ENCODE assay signal across 8 mouse cellular contexts in the genomic region with DNA sequence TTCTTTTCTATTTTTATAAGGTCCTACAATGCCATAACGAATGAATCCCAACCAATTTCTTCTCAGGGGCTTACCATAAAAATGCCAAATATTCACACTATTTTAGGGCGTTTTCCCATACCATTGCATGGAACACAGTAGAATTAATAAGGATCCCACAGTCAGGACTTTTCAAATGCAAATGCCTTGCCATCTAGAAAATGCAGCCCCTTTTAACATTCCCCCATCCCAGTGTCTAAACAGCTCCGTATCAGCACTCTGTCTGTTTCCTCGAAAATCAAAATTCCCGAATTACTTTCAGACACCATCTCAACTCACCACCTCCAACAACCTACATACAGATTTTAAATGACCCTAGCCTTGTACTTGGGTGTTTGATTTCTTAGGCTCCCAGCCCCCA. TPM values are rescaled to one million over a fixed set of nuclear protein-coding genes. Genes with fewer than 3 reads are reported as not detected.
DNase-seq lines count a peak whose midpoint lies in the region; ATAC-seq and TF ChIP-seq lines count a peak whose summit lies in the region.

No protein-coding gene starts in this region.

- H3K4me3 ChIP-seq in lung, postnatal 0 days (ENCODE audit: low read depth, low read length): peak overlapping the region; percentile 84
- H3K4me3 ChIP-seq in forebrain, embryonic 15.5 days: peak overlapping the region; percentile 96
- H3K4me3 ChIP-seq in limb, embryonic 15.5 days: peak overlapping the region; percentile 89
- peak overlapping the region; percentile 75 for H3K4me3 ChIP-seq in stomach, embryonic 15.5 days (replicated peaks)

- peak overlapping the region; percentile 91; the same call in 1 of the 2 replicates for H3K9ac ChIP-seq in lung, postnatal 0 days (replicated peaks; ENCODE audit: low read depth)
- peak overlapping the region; percentile 85 for H3K9ac ChIP-seq in forebrain, embryonic 15.5 days (replicated peaks)
- H3K9ac ChIP-seq in limb, embryonic 15.5 days: no peak overlapping the region; the same call in 1 of the 2 replicates
- H3K9ac ChIP-seq in stomach, embryonic 15.5 days: peak overlapping the region; percentile 72; the same call in 1 of the 2 replicates

- H3K9me3 ChIP-seq in lung, postnatal 0 days (ENCODE audit: low read length): no peaks in the 10 kb centered on the region
- no peaks in the 10 kb centered on the region for H3K9me3 ChIP-seq in forebrain, embryonic 15.5 days
- no peaks in the 10 kb centered on the region for H3K9me3 ChIP-seq in limb, embryonic 15.5 days
- H3K9me3 ChIP-seq in stomach, embryonic 15.5 days: no peaks in the 10 kb centered on the region

- no peak for ATAC-seq in lung, postnatal 0 days
- ATAC-seq in forebrain, embryonic 15.5 days (replicated peaks): no peak
- no peak for ATAC-seq in limb, embryonic 15.5 days (ENCODE audit: insufficient number of reproducible peaks, low FRiP score, low TSS enrichment, low read depth)
- ATAC-seq in stomach, embryonic 15.5 days (ENCODE audit: insufficient read depth, low FRiP score, low read depth): no peak

- no peak for DNase-seq in lung, postnatal 0 days (ENCODE audit: low spot score)
- DNase-seq in lung, postnatal 4 days: no peak
- no peak for DNase-seq in layer of hippocampus, adult 9-10 months (ENCODE audit: low spot score)
- no peak for DNase-seq in thymus, postnatal 14 days
- no peak for DNase-seq in spleen, postnatal 36 days (ENCODE audit: low spot score in 2 of 2)

- peaks cover 21% of the 10 kb centered on the region for H3K4me1 ChIP-seq in lung, postnatal 0 days (ENCODE audit: insufficient read depth, low read depth, low read length)
- H3K4me1 ChIP-seq in forebrain, embryonic 15.5 days: peaks cover 22% of the 10 kb centered on the region
- peaks cover 14% of the 10 kb centered on the region for H3K4me1 ChIP-seq in limb, embryonic 15.5 days
- peaks cover 5% of the 10 kb centered on the region; the same call in 1 of the 2 replicates for H3K4me1 ChIP-seq in stomach, embryonic 15.5 days

- peak overlapping the region; percentile 91 for H3K4me2 ChIP-seq in lung, postnatal 0 days (replicated peaks; ENCODE audit: low read depth, low read length)
- peak overlapping the region; percentile 93 for H3K4me2 ChIP-seq in forebrain, embryonic 15.5 days (replicated peaks)
- peak overlapping the region; percentile 84 for H3K4me2 ChIP-seq in limb, embryonic 15.5 days
- peak overlapping the region; percentile 87 for H3K4me2 ChIP-seq in stomach, embryonic 15.5 days

- no peak for TF ChIP-seq EP300 in lung, postnatal 0 days (IDR thresholded peaks at IDR 0.05)

- H3K27ac ChIP-seq in lung, postnatal 0 days (ENCODE audit: low read length): no peak overlapping the region
- no peak overlapping the region for H3K27ac ChIP-seq in forebrain, embryonic 15.5 days (replicated peaks)
- no peak overlapping the region for H3K27ac ChIP-seq in limb, embryonic 15.5 days
- H3K27ac ChIP-seq in stomach, embryonic 15.5 days: no peak overlapping the region

- 39% methylated on average over 5 of the region's 5 CpGs for WGBS in lung, postnatal 0 days
- WGBS in forebrain, embryonic 15.5 days: 12% methylated on average over 5 of the region's 5 CpGs
- 32% methylated on average over 5 of the region's 5 CpGs for WGBS in limb, embryonic 15.5 days
- 50% methylated on average over 5 of the region's 5 CpGs for WGBS in stomach, embryonic 15.5 days

- TF ChIP-seq CTCF in lung, postnatal 0 days (IDR thresholded peaks at IDR 0.05): no peak

- no peaks in the 10 kb centered on the region for H3K27me3 ChIP-seq in lung, postnatal 0 days (replicated peaks; ENCODE audit: insufficient read depth, low read length)
- H3K27me3 ChIP-seq in forebrain, embryonic 15.5 days: no peaks in the 10 kb centered on the region
- 0 out of 2 replicates have a peak, but pooled peaks cover 6% of the 10 kb centered on the region for H3K27me3 ChIP-seq in limb, embryonic 15.5 days
- H3K27me3 ChIP-seq in stomach, embryonic 15.5 days (replicated peaks): no peaks in the 10 kb centered on the region

- H3K36me3 ChIP-seq in lung, postnatal 0 days (ENCODE audit: insufficient read depth, low read length): no peaks in the 10 kb centered on the region
- H3K36me3 ChIP-seq in forebrain, embryonic 15.5 days: no peaks in the 10 kb centered on the region
- 0 out of 2 replicates have a peak, but pooled peaks cover 5% of the 10 kb centered on the region for H3K36me3 ChIP-seq in limb, embryonic 15.5 days
- H3K36me3 ChIP-seq in stomach, embryonic 15.5 days: no peaks in the 10 kb centered on the region

RNA-seq across cellular contexts. Expression of gene Kif13a, which starts 1.3 kb away (rescaled TPM):
- polyA plus RNA-seq in lung, postnatal 0 days (2015; fragmentation: Nextera tagmentation; extraction: Ambion mirVana): 30.5 TPM in 2 replicates
- polyA plus RNA-seq in forebrain, embryonic 15.5 days (2015; fragmentation: Nextera tagmentation; extraction: Ambion mirVana): 7.5 and 11.4 TPM in 2 replicates
- polyA plus RNA-seq in limb, embryonic 15.5 days (2015; fragmentation: Nextera tagmentation; extraction: Ambion mirVana): 21.3 and 23.7 TPM in 2 replicates
- 16.9 and 17.9 TPM in 2 replicates for polyA plus RNA-seq in stomach, embryonic 15.5 days (2015; fragmentation: Nextera tagmentation; extraction: Ambion mirVana)
